8 mouse cellular contexts compared by ENCODE assay signal in genomic region chr11:112982802-112983591, GRCm38 (mm10).
DNase-seq lines count a peak whose midpoint lies in the region; ATAC-seq and TF ChIP-seq lines count a peak whose summit lies in the region.

No protein-coding gene starts in this region.

- TF ChIP-seq CTCF in lung, embryonic 14.5 days (IDR thresholded peaks at IDR 0.05; ENCODE audit: low read depth), result no peak

- H3K36me3 ChIP-seq in lung, embryonic 14.5 days (ENCODE audit: insufficient read depth), result no peaks in the 10 kb centered on the region
- H3K36me3 ChIP-seq in hindbrain, embryonic 10.5 days, result no peaks in the 10 kb centered on the region
- no peaks in the 10 kb centered on the region for H3K36me3 ChIP-seq in limb, embryonic 10.5 days

- H3K4me1 ChIP-seq in lung, embryonic 14.5 days (ENCODE audit: insufficient read depth), result peaks cover 33% of the 10 kb centered on the region
- H3K4me1 ChIP-seq in hindbrain, embryonic 10.5 days (replicated peaks), result peaks cover 52% of the 10 kb centered on the region
- H3K4me1 ChIP-seq in limb, embryonic 10.5 days, result peaks cover 49% of the 10 kb centered on the region

- peak overlapping the region; percentile 52; the same call in 1 of the 2 replicates for H3K27ac ChIP-seq in lung, embryonic 14.5 days (ENCODE audit: low read depth)
- peak overlapping the region; percentile 89 for H3K27ac ChIP-seq in hindbrain, embryonic 10.5 days
- H3K27ac ChIP-seq in limb, embryonic 10.5 days, result peak overlapping the region; percentile 75

- H3K9ac ChIP-seq in lung, embryonic 14.5 days, result no peak overlapping the region

- no peaks in the 10 kb centered on the region for H3K9me3 ChIP-seq in lung, embryonic 14.5 days (ENCODE audit: low read depth, low read length)
- H3K9me3 ChIP-seq in hindbrain, embryonic 10.5 days, result no peaks in the 10 kb centered on the region
- H3K9me3 ChIP-seq in limb, embryonic 10.5 days (replicated peaks), result no peaks in the 10 kb centered on the region

- WGBS in lung, embryonic 14.5 days, result 36% methylated on average over 9 of the region's 9 CpGs
- 66% methylated on average over 9 of the region's 9 CpGs for WGBS in hindbrain, embryonic 10.5 days
- 47% methylated on average over 9 of the region's 9 CpGs for WGBS in limb, embryonic 10.5 days

- H3K4me3 ChIP-seq in lung, embryonic 14.5 days (ENCODE audit: low read depth, low read length), result no peak overlapping the region
- H3K4me3 ChIP-seq in hindbrain, embryonic 10.5 days, result no peak overlapping the region
- H3K4me3 ChIP-seq in limb, embryonic 10.5 days, result no peak overlapping the region

- no peaks in the 10 kb centered on the region for H3K27me3 ChIP-seq in lung, embryonic 14.5 days (ENCODE audit: insufficient read depth, low read length)
- peaks cover 20% of the 10 kb centered on the region for H3K27me3 ChIP-seq in hindbrain, embryonic 10.5 days (ENCODE audit: insufficient read depth, poor library complexity, severe bottlenecking)
- H3K27me3 ChIP-seq in limb, embryonic 10.5 days (ENCODE audit: low read depth, poor library complexity, severe bottlenecking), result peaks cover 15% of the 10 kb centered on the region; the same call in 1 of the 2 replicates

- no peak overlapping the region for H3K4me2 ChIP-seq in lung, embryonic 14.5 days

- peak; percentile 47; the same call in 1 of the 2 replicates for ATAC-seq in lung, embryonic 14.5 days (ENCODE audit: insufficient read depth)
- no peak for ATAC-seq in megakaryocyte, adult 5-6 weeks (ENCODE audit: poor library complexity, severe bottlenecking)

- peak; percentile 70 for DNase-seq in lung, embryonic 14.5 days
- no peak for DNase-seq in lung, postnatal 25 days (ENCODE audit: low spot score)
- DNase-seq in hindbrain, embryonic 10.5 days (ENCODE audit: low spot score), result no peak
- no peak for DNase-seq in limb, embryonic 10.5 days (ENCODE audit: low spot score)
- peak; percentile 87 to 89 for DNase-seq in right cerebral cortex, postnatal 10 days (ENCODE audit: low spot score in 2 of 2)
- DNase-seq in kidney, postnatal 14 days, result no peak
- DNase-seq in gastrocnemius, postnatal 25 days, result no peak

Comparison
In these comparisons a context has a peak if more than half of its experiments do, and no peak if none do; other contexts are left out.
1. DNase-seq: peak in lung, embryonic 14.5 days (single experiment) and right cerebral cortex, postnatal 10 days (2 of 2); none in lung, postnatal 25 days (single experiment), hindbrain, embryonic 10.5 days (single experiment), limb, embryonic 10.5 days (single experiment), kidney, postnatal 14 days (single experiment) and gastrocnemius, postnatal 25 days (single experiment).
2. Peak in every context shown above with its lines, with median percentiles within 50 percentile points of each other: H3K27ac ChIP-seq.